ENCODE assay signal across 15 mouse cellular contexts in the genomic region with DNA sequence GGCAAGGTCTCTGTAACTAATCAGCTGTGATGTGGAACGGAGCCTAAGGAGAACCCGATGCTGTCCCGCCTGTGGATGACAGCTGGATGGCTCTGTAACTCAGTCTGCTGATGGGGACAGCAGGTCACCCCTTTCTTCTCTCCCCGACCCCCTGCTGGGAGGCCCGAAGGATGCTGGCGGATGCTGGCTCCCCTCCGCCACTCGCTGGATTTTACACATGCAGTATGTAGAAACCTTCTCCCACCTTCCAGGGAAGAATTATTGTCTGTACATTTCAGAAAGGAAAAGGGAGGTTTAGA. TPM values are rescaled to one million over a fixed set of nuclear protein-coding genes. Genes with fewer than 3 reads are reported as not detected.
A peak's percentile ranks its signal among the peaks of the same experiment; 100 is the strongest.
DNase-seq lines count a peak whose midpoint lies in the region; ATAC-seq and TF ChIP-seq lines count a peak whose summit lies in the region.
"Had no signal": no experiment of that assay in that cellular context is flagged by ENCODE, and none has a peak within 500 bp of the region (broad histone marks: within the 10 kb centered on the region; RNA-seq: fewer than 3 reads in every experiment).

No protein-coding gene starts in this region.

- peaks cover 21% of the 10 kb centered on the region; the same call in 1 of the 2 replicates for H3K27me3 ChIP-seq in forebrain, embryonic 13.5 days
- H3K27me3 ChIP-seq in forebrain, embryonic 15.5 days: no peaks in the 10 kb centered on the region
- no peaks in the 10 kb centered on the region; the same call in 1 of the 2 replicates for H3K27me3 ChIP-seq in kidney, postnatal 0 days (ENCODE audit: insufficient read depth, low read length)
- H3K27me3 ChIP-seq in limb, embryonic 10.5 days (ENCODE audit: low read depth, poor library complexity, severe bottlenecking): peaks cover 76% of the 10 kb centered on the region
- H3K27me3 ChIP-seq in neural tube, embryonic 14.5 days (ENCODE audit: control insufficient read depth, insufficient read depth, low read length): no peaks in the 10 kb centered on the region
- H3K27me3 ChIP-seq: Patski had no signal

- WGBS in forebrain, embryonic 13.5 days: 8% methylated on average over 8 of the region's 8 CpGs
- WGBS in forebrain, embryonic 15.5 days: 5% methylated on average over 8 of the region's 8 CpGs
- WGBS in kidney, postnatal 0 days: 9% methylated on average over 8 of the region's 8 CpGs
- 14% methylated on average over 8 of the region's 8 CpGs for WGBS in limb, embryonic 10.5 days
- WGBS in neural tube, embryonic 14.5 days: 3% methylated on average over 8 of the region's 8 CpGs

- DNase-seq in kidney, postnatal 0 days (ENCODE audit: low spot score): peak; percentile 36
- DNase-seq in kidney, postnatal 14 days: no peak
- DNase-seq in limb, embryonic 10.5 days (ENCODE audit: low spot score): no peak
- DNase-seq in adrenal gland, adult 8-10 months: no peak
- DNase-seq in left cerebral cortex, adult 9 months (ENCODE audit: low spot score in 2 of 2): no peak
- DNase-seq: adrenal gland, postnatal 36 days; gastrocnemius, postnatal 10 days; kidney, adult 8-10 months had no signal

- ATAC-seq in forebrain, embryonic 13.5 days: no peak
- ATAC-seq in forebrain, embryonic 15.5 days (replicated peaks): no peak
- ATAC-seq in kidney, postnatal 0 days (replicated peaks; ENCODE audit: low FRiP score, low read depth): no peak
- 0 out of 2 replicates have a peak, but pooled peaks have one; percentile 14 for ATAC-seq in neural tube, embryonic 14.5 days (ENCODE audit: low read depth)
- ATAC-seq: Patski had no signal

- no peaks in the 10 kb centered on the region for H3K9me3 ChIP-seq in forebrain, embryonic 13.5 days (replicated peaks)
- H3K9me3 ChIP-seq in forebrain, embryonic 15.5 days: no peaks in the 10 kb centered on the region
- no peaks in the 10 kb centered on the region for H3K9me3 ChIP-seq in kidney, postnatal 0 days (replicated peaks; ENCODE audit: low read length)
- no peaks in the 10 kb centered on the region for H3K9me3 ChIP-seq in limb, embryonic 10.5 days (replicated peaks)
- H3K9me3 ChIP-seq in neural tube, embryonic 14.5 days (ENCODE audit: control insufficient read depth, low read length): no peaks in the 10 kb centered on the region

- H3K4me1 ChIP-seq in forebrain, embryonic 13.5 days: peaks cover 27% of the 10 kb centered on the region
- peaks cover 25% of the 10 kb centered on the region for H3K4me1 ChIP-seq in forebrain, embryonic 15.5 days
- peaks cover 15% of the 10 kb centered on the region; the same call in 1 of the 2 replicates for H3K4me1 ChIP-seq in kidney, postnatal 0 days (replicated peaks; ENCODE audit: insufficient read depth, low read length)
- peaks cover 34% of the 10 kb centered on the region for H3K4me1 ChIP-seq in limb, embryonic 10.5 days
- peaks cover 7% of the 10 kb centered on the region; the same call in 1 of the 2 replicates for H3K4me1 ChIP-seq in neural tube, embryonic 14.5 days (ENCODE audit: control insufficient read depth, insufficient read depth, low read length)

- peak overlapping the region; percentile 30 for H3K4me2 ChIP-seq in forebrain, embryonic 13.5 days
- H3K4me2 ChIP-seq in forebrain, embryonic 15.5 days (replicated peaks): no peak overlapping the region
- H3K4me2 ChIP-seq in kidney, postnatal 0 days (ENCODE audit: low read length): 0 out of 2 replicates have a peak overlapping the region, but pooled peaks have one; percentile 1
- H3K4me2 ChIP-seq in neural tube, embryonic 14.5 days (ENCODE audit: low read depth, low read length): no peak overlapping the region

- H3K4me3 ChIP-seq in forebrain, embryonic 13.5 days: no peak overlapping the region
- H3K4me3 ChIP-seq in forebrain, embryonic 15.5 days: no peak overlapping the region
- H3K4me3 ChIP-seq in kidney, postnatal 0 days (replicated peaks; ENCODE audit: low read depth, low read length): no peak overlapping the region
- H3K4me3 ChIP-seq in limb, embryonic 10.5 days: 0 out of 2 replicates have a peak overlapping the region, but pooled peaks have one; percentile 7
- no peak overlapping the region for H3K4me3 ChIP-seq in neural tube, embryonic 14.5 days (ENCODE audit: low read depth, low read length)
- H3K4me3 ChIP-seq: left cerebral cortex, adult 2 months had no signal

- H3K27ac ChIP-seq in forebrain, embryonic 13.5 days: no peak overlapping the region
- no peak overlapping the region for H3K27ac ChIP-seq in forebrain, embryonic 15.5 days (replicated peaks)
- H3K27ac ChIP-seq in kidney, postnatal 0 days: no peak overlapping the region
- H3K27ac ChIP-seq in limb, embryonic 10.5 days: no peak overlapping the region; the same call in 1 of the 2 replicates
- no peak overlapping the region for H3K27ac ChIP-seq in neural tube, embryonic 14.5 days (ENCODE audit: low read depth, low read length)
- H3K27ac ChIP-seq: left cerebral cortex, adult 2 months; macrophage had no signal

- TF ChIP-seq CTCF in kidney, postnatal 0 days (IDR thresholded peaks at IDR 0.05; ENCODE audit: low read depth): no peak

- 0 out of 2 replicates have a peak overlapping the region, but pooled peaks have one; percentile 16 for H3K9ac ChIP-seq in forebrain, embryonic 13.5 days
- no peak overlapping the region for H3K9ac ChIP-seq in forebrain, embryonic 15.5 days (replicated peaks)
- no peak overlapping the region for H3K9ac ChIP-seq in kidney, postnatal 0 days (ENCODE audit: low read depth, low read length)
- H3K9ac ChIP-seq in neural tube, embryonic 14.5 days (replicated peaks; ENCODE audit: low read depth, low read length): no peak overlapping the region

- no peaks in the 10 kb centered on the region for H3K36me3 ChIP-seq in forebrain, embryonic 13.5 days (ENCODE audit: poor library complexity, severe bottlenecking)
- H3K36me3 ChIP-seq in forebrain, embryonic 15.5 days: no peaks in the 10 kb centered on the region
- H3K36me3 ChIP-seq in kidney, postnatal 0 days (ENCODE audit: insufficient read depth, low read length): no peaks in the 10 kb centered on the region
- H3K36me3 ChIP-seq in limb, embryonic 10.5 days: no peaks in the 10 kb centered on the region
- H3K36me3 ChIP-seq in neural tube, embryonic 14.5 days (ENCODE audit: control insufficient read depth, insufficient read depth, low read length): no peaks in the 10 kb centered on the region

RNA-seq across cellular contexts. Expression of a gene that starts 4.7 kb away (rescaled TPM):
- 7.0 and 8.3 TPM in 2 replicates for polyA plus RNA-seq in forebrain, embryonic 13.5 days (2015; fragmentation: Nextera tagmentation; extraction: Ambion mirVana)
- 6.2 and 6.3 TPM in 2 replicates for polyA plus RNA-seq in forebrain, embryonic 15.5 days (2015; fragmentation: Nextera tagmentation; extraction: Ambion mirVana)
- 5.6 and 6.1 TPM in 2 replicates for polyA plus RNA-seq in kidney, postnatal 0 days (2015; fragmentation: Nextera tagmentation; extraction: Ambion mirVana)
- 6.9 and 9.6 TPM in 2 replicates for polyA plus RNA-seq in limb, embryonic 10.5 days (2016; fragmentation: Nextera tagmentation; extraction: Ambion mirVana)
- 7.9 and 8.9 TPM in 2 replicates for polyA plus RNA-seq in neural tube, embryonic 14.5 days (2014; fragmentation: Nextera tagmentation; extraction: Ambion mirVana)
- 1 to 10 TPM; 2.4 to 5.9 (median 4.5) TPM for total RNA-seq in adrenal gland, adult 8-10 months (2022)
- total RNA-seq: common myeloid progenitor, adult 5-6 weeks had no signal

RNA-seq across cellular contexts. Expression of a gene that starts 31.2 kb away (rescaled TPM):
- 8.6 and 12.2 TPM in 2 replicates for polyA plus RNA-seq in forebrain, embryonic 13.5 days (2015; fragmentation: Nextera tagmentation; extraction: Ambion mirVana)
- polyA plus RNA-seq in forebrain, embryonic 15.5 days (2015; fragmentation: Nextera tagmentation; extraction: Ambion mirVana): 19.8 and 22.2 TPM in 2 replicates
- 0.87 and 1.1 TPM in 2 replicates for polyA plus RNA-seq in kidney, postnatal 0 days (2015; fragmentation: Nextera tagmentation; extraction: Ambion mirVana)
- 0.39 and 0.45 TPM in 2 replicates for polyA plus RNA-seq in limb, embryonic 10.5 days (2016; fragmentation: Nextera tagmentation; extraction: Ambion mirVana)
- polyA plus RNA-seq in neural tube, embryonic 14.5 days (2014; fragmentation: Nextera tagmentation; extraction: Ambion mirVana): 22.1 and 28.3 TPM in 2 replicates
- 1 to 10 TPM; 1.0 to 2.3 (median 1.8) TPM for total RNA-seq in adrenal gland, adult 8-10 months (2022)
- total RNA-seq: common myeloid progenitor, adult 5-6 weeks had no signal
- polyA plus RNA-seq: macrophage had no signal

RNA-seq across cellular contexts. Expression of a gene that starts 37.0 kb away (rescaled TPM):
- polyA plus RNA-seq in forebrain, embryonic 13.5 days (2015; fragmentation: Nextera tagmentation; extraction: Ambion mirVana): 93.1 and 100 TPM in 2 replicates
- 81.9 and 84.3 TPM in 2 replicates for polyA plus RNA-seq in forebrain, embryonic 15.5 days (2015; fragmentation: Nextera tagmentation; extraction: Ambion mirVana)
- 76.0 and 82.0 TPM in 2 replicates for polyA plus RNA-seq in kidney, postnatal 0 days (2015; fragmentation: Nextera tagmentation; extraction: Ambion mirVana)
- polyA plus RNA-seq in limb, embryonic 10.5 days (2016; fragmentation: Nextera tagmentation; extraction: Ambion mirVana): 126 and 133 TPM in 2 replicates
- polyA plus RNA-seq in neural tube, embryonic 14.5 days (2014; fragmentation: Nextera tagmentation; extraction: Ambion mirVana): 76.8 and 76.9 TPM in 2 replicates
- total RNA-seq in adrenal gland, adult 8-10 months (2022): 100 to 1,000 TPM in 3 of 4 experiments, 10 to 100 TPM in 1; 91.5 to 111 (median 106) TPM

Comparison
In these comparisons a context has a peak if more than half of its experiments do, and no peak if none do; other contexts are left out.
1. H3K4me2 ChIP-seq: peak in forebrain, embryonic 13.5 days (single experiment) and kidney, postnatal 0 days (single experiment); none in forebrain, embryonic 15.5 days (single experiment) and neural tube, embryonic 14.5 days (single experiment).